Mouse (Mus musculus): ENCODE results near the gene Tspan18.

Tspan18 gene

DNA sequence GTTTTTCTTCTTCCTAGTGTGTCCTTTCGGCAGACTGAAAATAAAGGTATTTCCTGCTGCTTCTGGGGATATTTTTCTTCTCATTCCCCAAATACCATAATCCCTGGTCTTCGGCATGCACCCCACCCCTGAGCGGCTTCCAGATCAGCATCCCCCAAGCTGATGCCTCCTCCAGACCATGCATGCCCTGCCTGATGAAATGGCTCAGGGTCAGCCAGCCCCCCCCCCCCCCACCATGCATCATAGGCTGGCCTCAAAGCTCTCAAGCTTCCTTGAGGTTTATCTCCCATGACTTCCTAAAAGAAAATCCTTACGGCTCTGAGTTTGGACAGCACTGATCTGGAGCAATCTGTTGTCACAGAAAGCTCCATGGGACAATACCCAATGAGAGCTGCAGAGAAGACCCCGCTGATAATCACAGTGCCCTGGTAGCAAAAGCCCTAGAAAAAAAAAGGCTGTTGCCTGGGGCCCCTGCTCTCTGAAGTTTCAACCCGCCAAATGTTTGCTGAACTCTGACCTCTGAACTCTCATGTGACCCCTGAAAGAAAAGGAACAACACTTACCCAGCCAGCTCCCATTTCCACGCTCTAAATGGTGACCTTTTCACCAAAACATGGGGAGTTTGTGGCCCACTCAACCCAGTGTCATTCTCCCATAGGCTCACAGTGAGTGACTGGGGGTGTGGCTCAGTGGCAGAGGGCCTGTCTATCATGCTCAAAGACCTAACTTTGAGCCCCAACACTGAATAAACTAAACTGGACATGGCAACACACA is 43.8 kb downstream of the Tspan18 start:
- DNase-seq, result no peak

- DNase-seq, result no peak
These were observed 45.1 kb downstream of the Tspan18 start for GRCm38 (mm10) chr2:93289161-93289560.

- DNase-seq, result no peak
These were observed 47.0 kb downstream of the Tspan18 start for GRCm38 (mm10) chr2:93287348-93287747.

- DNase-seq, result no peak
These were observed 47.6 kb downstream of the Tspan18 start for GRCm38 (mm10) chr2:93286742-93287141.

GRCm38 (mm10) chr2:93286321-93286720 is 48.0 kb downstream of the Tspan18 start:
- DNase-seq, result no peak

DNA sequence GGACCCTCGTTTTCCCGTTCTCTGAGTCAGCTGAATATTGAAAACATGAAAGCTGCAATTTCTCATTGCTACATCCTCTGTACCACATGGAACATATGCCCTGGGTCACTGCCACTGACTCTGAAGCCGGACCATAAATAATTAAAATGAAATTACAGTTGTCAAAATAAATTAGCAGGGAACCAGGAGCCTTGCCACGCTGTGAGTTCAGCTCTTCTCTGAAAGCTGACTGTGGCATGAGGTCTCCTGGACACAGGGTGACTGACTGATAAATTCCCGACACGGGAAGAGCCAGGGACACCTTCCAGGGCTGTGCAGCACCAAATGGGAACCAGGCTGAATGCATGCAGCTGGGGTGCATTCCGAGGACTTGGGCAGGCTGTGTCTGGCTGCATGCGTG is 48.5 kb downstream of the Tspan18 start:
- DNase-seq, result no peak

- no peak for DNase-seq
These were observed 49.7 kb downstream of the Tspan18 start for GRCm38 (mm10) chr2:93284625-93285024.

- DNase-seq, result no peak
These were observed 50.6 kb downstream of the Tspan18 start for GRCm38 (mm10) chr2:93283481-93284293.

GRCm38 (mm10) chr2:93282636-93283035 is 51.7 kb downstream of the Tspan18 start:
- DNase-seq, result no peak

GRCm38 (mm10) chr2:93281466-93281865 is 52.8 kb downstream of the Tspan18 start:
- no peak for DNase-seq

GRCm38 (mm10) chr2:93280117-93280620 is 54.1 kb downstream of the Tspan18 start:
- no peak for DNase-seq

DNA sequence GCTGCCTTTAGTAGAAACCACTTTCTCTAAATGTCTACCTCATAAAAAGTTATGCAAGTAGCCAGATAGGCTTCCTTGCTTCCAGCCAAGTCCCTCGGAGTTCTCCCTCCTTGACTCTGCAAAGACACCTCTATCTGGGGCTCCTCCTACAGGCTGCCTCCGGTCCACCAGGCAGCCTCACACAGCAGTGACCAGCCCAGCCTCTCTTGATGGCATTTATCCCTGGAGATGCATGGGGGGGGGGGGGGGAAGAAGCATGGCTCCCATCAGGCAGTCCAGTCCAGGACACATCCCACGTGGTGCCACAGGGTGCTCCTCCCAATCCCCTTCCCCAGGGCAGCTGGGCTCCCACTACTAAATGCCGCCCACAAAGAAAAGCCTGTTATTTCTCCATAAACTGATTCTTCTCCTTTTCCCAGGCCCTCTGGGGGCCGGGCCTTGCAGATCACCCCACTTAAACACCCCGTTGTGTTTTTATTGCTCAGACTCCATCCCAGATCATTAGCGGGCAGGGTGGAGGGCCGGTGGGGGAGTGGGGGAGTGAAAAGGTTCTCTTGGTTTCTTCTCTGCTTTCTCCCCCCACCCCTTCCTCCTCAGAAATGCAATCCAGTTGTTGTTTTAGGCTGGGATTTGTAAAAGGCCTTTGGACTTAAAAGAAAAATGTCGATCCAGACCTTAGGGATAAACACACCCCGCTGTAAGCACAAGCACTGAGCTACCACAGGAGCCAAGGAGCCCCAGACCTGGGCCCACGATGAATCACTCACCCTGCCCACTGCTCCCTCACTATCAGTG is 55.9 kb downstream of the Tspan18 start:
- no peak for DNase-seq

DNA sequence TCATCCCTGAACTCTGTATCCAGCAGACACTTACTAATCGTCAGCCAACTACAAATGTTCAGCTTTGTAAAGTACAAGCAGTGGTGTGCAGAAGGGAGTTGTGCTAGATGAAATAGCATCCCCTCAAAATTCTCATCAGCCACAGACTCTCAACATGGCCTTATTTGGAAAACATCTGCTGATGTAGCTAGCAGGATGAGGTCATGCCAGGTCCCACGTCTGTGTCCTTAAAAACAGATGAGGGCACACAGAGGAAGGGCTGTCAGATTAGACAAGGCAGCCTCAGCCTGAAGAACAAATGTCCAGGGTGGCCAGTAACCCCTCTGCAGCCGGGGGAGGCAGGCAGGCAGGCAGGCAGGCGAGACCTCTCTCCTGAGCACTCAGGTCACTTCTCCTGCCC is 56.8 kb downstream of the Tspan18 start:
- no peak for DNase-seq

GRCm38 (mm10) chr2:93276026-93276425 is 58.3 kb downstream of the Tspan18 start:
- no peak for DNase-seq

- no peak for DNase-seq
These were observed 60.4 kb downstream of the Tspan18 start for GRCm38 (mm10) chr2:93273916-93274315.

DNA sequence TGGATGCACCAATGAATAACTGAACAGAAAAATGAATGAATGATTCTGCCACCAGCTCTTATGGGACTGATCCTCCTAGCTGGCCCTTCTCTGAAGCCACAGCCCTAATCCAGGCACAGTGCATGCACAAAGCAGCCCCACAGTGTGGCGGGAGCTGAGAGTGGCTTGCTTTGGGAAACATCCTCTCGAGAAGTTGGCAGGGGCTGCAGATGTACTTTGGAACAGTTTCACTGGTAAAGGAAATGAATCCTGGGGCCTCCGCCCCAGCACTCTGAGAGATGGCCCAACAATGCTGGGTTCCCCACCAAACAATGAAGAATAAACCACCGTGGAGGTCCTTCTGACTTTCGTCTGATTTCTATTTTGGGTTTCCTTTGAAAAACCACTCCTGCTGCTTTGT is 64.2 kb downstream of the Tspan18 start:
- DNase-seq, result no peak

- no peak for DNase-seq
These were observed 64.7 kb downstream of the Tspan18 start for GRCm38 (mm10) chr2:93269611-93270010.

- DNase-seq, result no peak
These were observed 65.5 kb downstream of the Tspan18 start for GRCm38 (mm10) chr2:93268711-93269270.

DNA sequence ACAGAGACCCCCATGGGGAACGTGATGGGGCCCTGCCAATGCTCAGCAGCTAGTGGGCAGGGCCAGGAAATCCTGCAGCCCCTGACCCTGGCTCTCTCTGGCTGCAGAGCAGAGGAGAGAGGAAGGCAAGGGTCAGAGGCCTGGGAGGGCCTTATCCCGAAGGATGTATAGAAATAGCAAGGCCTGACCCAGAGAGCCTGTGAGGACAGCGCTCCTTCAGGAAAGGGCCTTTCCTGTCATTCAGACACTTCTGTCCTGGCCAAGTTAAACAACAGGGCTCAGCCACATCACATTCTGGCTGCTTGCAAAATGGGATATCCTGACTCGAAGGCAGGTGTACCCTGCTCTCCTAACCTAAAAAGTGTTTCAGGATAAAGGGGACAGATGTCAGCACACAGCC is 66.5 kb downstream of the Tspan18 start:
- no peak for DNase-seq

DNA sequence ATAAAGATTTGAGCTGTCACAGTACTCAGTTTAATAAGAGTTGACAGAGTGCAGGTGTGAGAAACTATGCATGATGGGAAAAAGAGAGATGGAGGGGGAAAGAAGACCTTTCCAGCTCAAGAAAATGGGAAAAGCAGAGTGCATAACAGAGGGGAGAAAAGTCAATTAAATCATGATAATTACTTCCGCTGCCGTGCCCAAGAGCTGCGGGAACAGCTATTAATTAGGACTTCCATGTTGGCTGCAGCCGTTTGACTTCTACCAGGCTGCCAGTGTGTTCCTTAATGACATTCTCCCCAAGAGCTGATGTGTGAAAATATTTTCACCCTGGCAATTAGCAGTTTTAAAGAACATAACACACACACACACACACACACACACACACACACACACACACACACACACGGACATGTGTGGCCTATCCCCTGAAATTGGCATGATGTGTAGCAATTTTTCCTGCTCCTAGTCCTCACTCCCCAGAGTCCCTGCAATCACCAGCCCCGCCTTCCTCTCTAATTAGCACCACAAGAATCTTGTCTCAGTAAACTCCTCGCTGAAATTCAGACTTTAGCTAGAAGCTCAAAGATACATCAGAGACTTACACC is 67.6 kb downstream of the Tspan18 start:
- DNase-seq, result no peak

DNA sequence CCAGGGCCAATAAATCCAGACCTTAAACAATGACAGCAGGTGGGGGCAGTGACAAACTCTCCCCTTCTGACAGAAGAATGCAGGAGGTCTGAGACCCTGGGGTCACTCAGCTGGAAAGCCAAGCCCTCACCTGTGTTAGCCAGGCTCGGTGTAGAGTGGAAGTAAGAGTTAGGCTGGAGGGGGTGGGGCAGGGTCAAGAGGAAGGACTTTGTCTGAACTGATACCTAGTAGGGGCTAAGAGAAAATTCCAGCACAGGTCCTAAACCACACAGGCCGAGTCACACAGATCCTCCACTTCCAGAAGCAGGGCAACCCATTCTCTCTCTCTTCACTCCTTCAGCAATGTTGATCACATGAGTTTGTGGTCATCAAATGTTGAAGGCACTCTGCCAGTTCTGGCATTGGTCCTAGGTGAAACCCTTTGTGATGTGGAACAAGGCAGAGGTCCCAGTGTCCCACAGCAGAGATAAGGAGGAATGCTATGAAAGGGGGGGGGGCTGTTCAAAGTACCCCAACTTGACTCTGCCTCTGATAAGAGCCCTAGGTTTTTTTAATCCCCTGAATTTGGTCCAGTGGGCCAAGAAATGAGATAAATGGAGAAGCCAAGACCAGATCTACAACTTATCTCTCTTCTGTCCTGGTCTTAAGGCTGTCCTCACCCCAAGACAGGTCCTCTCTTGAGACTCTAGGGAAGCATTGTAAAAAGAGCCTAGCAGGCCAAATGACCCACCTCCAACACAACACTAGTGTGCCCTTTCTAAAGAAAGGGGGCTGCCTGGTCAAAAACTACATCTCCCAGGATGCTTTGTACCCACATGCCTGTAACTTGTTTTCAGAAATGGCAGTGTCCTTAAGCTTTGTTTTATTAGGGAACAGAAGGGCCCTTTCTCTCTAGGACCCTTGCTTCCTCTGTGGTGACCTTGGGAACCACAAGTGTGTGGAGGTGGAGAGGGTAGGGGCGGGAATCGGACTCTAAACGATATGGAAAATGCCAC is 71.7 kb downstream of the Tspan18 start:
- no peak for DNase-seq

Measured in cerebellum, postnatal 14 days (tissue).